Mouse (Mus musculus): Measurements from ENCODE around the gene Pgc.

DNA sequence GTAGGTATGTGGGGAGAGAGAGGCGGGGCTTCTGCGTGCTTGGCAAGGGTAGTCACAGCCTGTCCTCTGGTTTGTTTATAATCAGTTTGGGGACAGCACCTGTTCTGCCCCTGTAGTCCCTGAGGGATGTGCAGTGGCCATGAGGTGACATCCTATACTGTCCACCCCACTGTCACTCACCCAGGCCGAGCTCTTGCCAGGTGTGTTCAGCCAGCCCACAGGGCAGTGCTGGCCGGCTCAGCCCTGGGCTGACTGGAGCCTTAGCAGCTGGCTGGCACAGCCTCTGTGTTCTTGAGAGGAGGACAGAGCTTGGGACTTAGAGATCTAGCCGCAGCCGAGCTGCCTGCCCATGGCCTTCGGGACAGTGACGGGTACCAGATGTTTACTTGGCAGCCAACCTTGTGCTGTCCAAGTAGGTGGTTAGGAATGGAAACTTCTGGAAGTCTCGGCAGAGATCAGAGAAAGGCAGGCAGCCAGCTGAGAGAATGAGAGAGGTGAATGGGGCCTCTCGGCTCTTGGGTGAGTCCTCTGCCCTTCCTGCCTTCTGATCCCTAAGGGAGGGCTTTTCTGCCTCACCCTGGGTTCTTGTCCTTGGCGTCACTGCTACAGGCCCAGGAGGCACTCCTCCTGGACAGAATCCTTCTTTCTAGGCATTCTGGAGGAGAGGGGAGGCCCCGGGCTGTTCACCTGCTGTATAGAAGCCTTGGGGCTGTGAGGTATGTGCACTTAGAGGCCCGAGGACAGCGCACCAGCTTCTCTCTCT is 22.3 kb downstream of the Pgc start:
- TF ChIP-seq CTCF (IDR thresholded peaks at IDR 0.05; ENCODE audit: low read depth) (no peak), EP300 (IDR thresholded peaks at IDR 0.05; ENCODE audit: low read depth) (no peak)

Data from heart, postnatal 0 days (tissue).